Mouse (Mus musculus) MEL (cell line): ENCODE data around the gene Scaf4. TPM values are rescaled to one million over a fixed set of nuclear protein-coding genes. Genes with fewer than 3 reads are reported as not detected.

Experiments
- DNase-seq: peaks from one replicate; pipeline ENCODE4 v3.0.0; 2011; ENCODE audit warnings: low read depth, low spot score
- H3K27ac ChIP-seq: 2 replicates; pipeline ENCODE4 v1.5.1; 2012; ENCODE audit warnings: low read depth, mild to moderate bottlenecking, control low read depth, low read length, moderate library complexity; ENCODE audit not compliant: control insufficient read depth
- H3K27me3 ChIP-seq, 2 experiments: fragments of 150-350 bp in 1 of 2; sonication (generic) in 1 of 2; 2 replicates each; pipeline ENCODE4 v1.6.1; 2012; ENCODE audit warnings: low read length in 2 of 2, mild to moderate bottlenecking in 2 of 2, improper control_type of control experiment in 1 of 2, moderate library complexity in 1 of 2; ENCODE audit not compliant: insufficient read depth in 2 of 2, control insufficient read depth in 1 of 2
- H3K36me3 ChIP-seq, 2 experiments: 2 replicates each; pipeline ENCODE4 v1.6.1; 2012 to 2014; ENCODE audit warnings: low read length in 2 of 2, improper control_type of control experiment in 1 of 2, inconsistent platforms in 1 of 2, mild to moderate bottlenecking in 1 of 2; ENCODE audit not compliant: insufficient read depth in 2 of 2, control insufficient read depth in 1 of 2
- H3K4me1 ChIP-seq, 2 experiments: fragments of 150-350 bp in 1 of 2; sonication (generic) in 1 of 2; 2 replicates each; pipeline ENCODE4 v1.6.1; 2012; ENCODE audit warnings: low read length in 2 of 2, improper control_type of control experiment in 1 of 2, mild to moderate bottlenecking in 1 of 2; ENCODE audit not compliant: insufficient read depth in 2 of 2, control insufficient read depth in 1 of 2
- H3K4me3 ChIP-seq, 2 experiments: fragments of 150-350 bp in 1 of 2; sonication (generic) in 1 of 2; 2 replicates each; pipeline ENCODE4 v1.5.1; 2012; ENCODE audit warnings: low read depth in 2 of 2, low read length in 2 of 2, mild to moderate bottlenecking in 2 of 2, moderate library complexity in 2 of 2, control low read depth in 1 of 2, improper control_type of control experiment in 1 of 2; ENCODE audit not compliant: control insufficient read depth in 1 of 2, insufficient read depth in 1 of 2
- H3K79me2 ChIP-seq: 2 replicates; pipeline ENCODE4 v1.6.1; 2012; ENCODE audit warnings: mild to moderate bottlenecking, low read length, moderate library complexity; ENCODE audit not compliant: control insufficient read depth, poor library complexity, insufficient read depth
- H3K9ac ChIP-seq: 2 replicates; pipeline ENCODE4 v1.6.1; 2012; ENCODE audit warnings: low read depth, mild to moderate bottlenecking, control low read depth, low read length, moderate library complexity; ENCODE audit not compliant: control insufficient read depth, poor library complexity, severe bottlenecking
- H3K9me3 ChIP-seq: fragments of 150-350 bp; sonication (generic); replicated peaks from 2 replicates; pipeline ENCODE4 v1.6.1; 2012; ENCODE audit warnings: mild to moderate bottlenecking, low read length, improper control_type of control experiment, moderate library complexity; ENCODE audit not compliant: insufficient read depth
- BHLHE40 ChIP-seq: IDR thresholded peaks from 2 replicates; pipeline ENCODE4 v1.6.1; 2012; ENCODE audit warnings: low read depth, mild to moderate bottlenecking, inconsistent platforms, low read length, improper control_type of control experiment, borderline replicate concordance
- CHD2 ChIP-seq: IDR thresholded peaks from 2 replicates; pipeline ENCODE4 v1.6.1; 2011; ENCODE audit warnings: low read length, improper control_type of control experiment
- E2F4 ChIP-seq: IDR thresholded peaks from 2 replicates; pipeline ENCODE4 v1.6.1; 2011; ENCODE audit warnings: low read depth, low read length, improper control_type of control experiment, borderline replicate concordance
- GATA1 ChIP-seq: IDR thresholded peaks from 2 replicates; pipeline ENCODE4 v1.6.1; 2011; ENCODE audit warnings: low read depth, low read length, improper control_type of control experiment
- HCFC1 ChIP-seq: IDR thresholded peaks from 2 replicates; pipeline ENCODE4 v1.6.1; 2012; ENCODE audit warnings: low read depth, mild to moderate bottlenecking, inconsistent platforms, low read length, improper control_type of control experiment, moderate library complexity
- JUND ChIP-seq: IDR thresholded peaks from 2 replicates; pipeline ENCODE4 v1.6.1; 2011; ENCODE audit warnings: low read depth, mild to moderate bottlenecking, improper control_type of control experiment, low read length
- KAT2A ChIP-seq: conservative IDR thresholded peaks from 2 replicates; pipeline ENCODE4 v1.6.1; 2012; ENCODE audit warnings: low read depth, low read length, improper control_type of control experiment, inconsistent platforms
- MAFK ChIP-seq: IDR thresholded peaks from 2 replicates; pipeline ENCODE4 v1.6.1; 2011; ENCODE audit warnings: low read depth, mild to moderate bottlenecking, low read length, improper control_type of control experiment, borderline replicate concordance
- MAX ChIP-seq: IDR thresholded peaks from 2 replicates; pipeline ENCODE4 v1.6.1; 2011; ENCODE audit warnings: low read length, improper control_type of control experiment
- MAZ ChIP-seq: IDR thresholded peaks from 2 replicates; pipeline ENCODE4 v1.6.1; 2012; ENCODE audit warnings: low read depth, mild to moderate bottlenecking, inconsistent platforms, low read length, improper control_type of control experiment
- MEF2A ChIP-seq: IDR thresholded peaks from 2 replicates; pipeline ENCODE4 v1.6.1; 2014; ENCODE audit warnings: low read depth, mild to moderate bottlenecking, inconsistent platforms, low read length, improper control_type of control experiment; ENCODE audit not compliant: poor library complexity, insufficient replicate concordance, severe bottlenecking; ENCODE audit errors: extremely low read depth
- MXI1 ChIP-seq: IDR thresholded peaks from 2 replicates; pipeline ENCODE4 v1.6.1; 2011; ENCODE audit warnings: mild to moderate bottlenecking, low read depth, low read length, improper control_type of control experiment
- MYB ChIP-seq: IDR thresholded peaks from 2 replicates; pipeline ENCODE4 v1.6.1; 2011; ENCODE audit warnings: mild to moderate bottlenecking, low read depth, low read length, improper control_type of control experiment
- POLR2AphosphoS2 ChIP-seq: IDR thresholded peaks from 2 replicates; pipeline ENCODE4 v1.6.1; 2011; ENCODE audit warnings: low read length, improper control_type of control experiment
- POLR2AphosphoS5 ChIP-seq: IDR thresholded peaks from 2 replicates; pipeline ENCODE4 v1.6.1; 2012; ENCODE audit warnings: low read depth, borderline replicate concordance, mild to moderate bottlenecking, inconsistent platforms, low read length, moderate library complexity, mixed read lengths
- TAL1 ChIP-seq: IDR thresholded peaks from 2 replicates; pipeline ENCODE4 v1.6.1; 2012; ENCODE audit warnings: mild to moderate bottlenecking, inconsistent platforms, low read length, moderate library complexity, mixed read lengths
- TCF12 ChIP-seq: IDR thresholded peaks from 2 replicates; pipeline ENCODE4 v1.6.1; 2014; ENCODE audit warnings: low read depth, mild to moderate bottlenecking, inconsistent platforms, low read length, improper control_type of control experiment, moderate library complexity
- ZMIZ1 ChIP-seq: IDR thresholded peaks from 2 replicates; pipeline ENCODE4 v1.6.1; 2012; ENCODE audit warnings: low read depth, mild to moderate bottlenecking, inconsistent platforms, low read length, improper control_type of control experiment, moderate library complexity
- ZNF384 ChIP-seq: IDR thresholded peaks from 2 replicates; pipeline ENCODE4 v1.6.1; 2012; ENCODE audit warnings: low read depth, mild to moderate bottlenecking, inconsistent platforms, low read length, improper control_type of control experiment
- polyA plus RNA-seq, 2 experiments: library from polyadenylated mRNA; stranded (reverse) in 1 of 2; unstranded in 1 of 2; fragments of >175 nt in 1 of 2; fragments of >200 nt in 1 of 2; gene quantifications; 2 replicates each; pipeline versions ENCODE4 v1.2.1 to v1.2.4; 2012; ENCODE audit warnings: low replicate concordance in 2 of 2, low read depth in 1 of 2; ENCODE audit not compliant: insufficient read length in 2 of 2, insufficient read depth in 1 of 2, missing spikeins in 1 of 2
- total RNA-seq: library from RNA; depleted of rRNA; stranded (reverse); fragments of 300-350 nt; gene quantifications from 2 replicates; pipeline ENCODE4 v1.2.3, GENCODE M21; 2012

Scaf4 gene
- total and polyA plus RNA-seq, 3 experiments: 12.3 to 56.2 TPM; not detected in 1

GRCm38 (mm10) chr16:90202140-90202539 lies 82.2 kb downstream of the Scaf4 start:
- Histone ChIP-seq H3K79me2 (no peaks in the 10 kb centered on the region; the same call in 1 of the 2 replicates), H3K4me1 (peaks cover 12 to 33% of the 10 kb centered on the region in 2 experiments), H3K27ac (no peak overlapping the region), H3K9ac (no peak overlapping the region), H3K27me3 (no peaks in the 10 kb centered on the region), H3K36me3 (peaks cover 0 to 25% of the 10 kb centered on the region in 2 experiments; a peak in 2 of 4 replicates), H3K4me3 (no peak overlapping the region), H3K9me3 (no peaks in the 10 kb centered on the region)
- DNase-seq: no peak
- TF ChIP-seq POLR2AphosphoS5: no peak
- TF ChIP-seq MAFK: no peak
- TF ChIP-seq BHLHE40: no peak
- TF ChIP-seq JUND: no peak
- no peak for TF ChIP-seq GATA1
- no peak for TF ChIP-seq CHD2

- no peaks in the 10 kb centered on the region for H3K27me3 ChIP-seq
- H3K4me3 ChIP-seq: peak overlapping the region; percentile 39 to 47; a peak in 3 of 4 replicates
- DNase-seq: no peak
- no peaks in the 10 kb centered on the region for H3K9me3 ChIP-seq
- peak overlapping the region; percentile 86 for H3K27ac ChIP-seq
- peaks cover 0 to 18% of the 10 kb centered on the region in 2 experiments; a peak in 2 of 4 replicates for H3K36me3 ChIP-seq
- peak overlapping the region; percentile 57 for H3K9ac ChIP-seq
- peaks cover 9 to 28% of the 10 kb centered on the region in 2 experiments for H3K4me1 ChIP-seq
- no peaks in the 10 kb centered on the region; the same call in 1 of the 2 replicates for H3K79me2 ChIP-seq
- no peak for TF ChIP-seq HCFC1
- no peak for TF ChIP-seq JUND
- no peak for TF ChIP-seq POLR2AphosphoS2
- TF ChIP-seq TAL1: no peak
- TF ChIP-seq E2F4: no peak
- TF ChIP-seq MAX: no peak
- TF ChIP-seq BHLHE40: no peak
- TF ChIP-seq MAFK: no peak
- no peak for TF ChIP-seq MXI1
- TF ChIP-seq MAZ: no peak
- no peak for TF ChIP-seq MYB
- no peak for TF ChIP-seq MEF2A
- no peak for TF ChIP-seq KAT2A
- TF ChIP-seq TCF12: no peak
- no peak for TF ChIP-seq ZMIZ1
- no peak for TF ChIP-seq ZNF384
Observed at GRCm38 (mm10) chr16:90199174-90199573, 85.1 kb downstream of the Scaf4 start.
